Mouse (Mus musculus) embryonic facial prominence, embryonic 13.5 days (tissue): Measurements from ENCODE around the gene Kcnab1. TPM values are rescaled to one million over a fixed set of nuclear protein-coding genes. Genes with fewer than 3 reads are reported as not detected.

ENCODE experiments used
- ATAC-seq: fragments of 200-750 bp; cut with Nextera tagmentation; 2 replicates; pipeline ENCODE4 v1.8.0; 2017; ENCODE audit warnings: low read depth; ENCODE audit not compliant: insufficient number of reproducible peaks, insufficient read depth, low FRiP score, low TSS enrichment
- H3K27ac ChIP-seq: fragments of 300-500 bp; sonication (generic); 2 replicates; pipeline ENCODE4 v1.5.1; 2015; ENCODE audit warnings: moderate library complexity, mild to moderate bottlenecking, inconsistent platforms
- H3K27me3 ChIP-seq: fragments of 300-500 bp; sonication (generic); 2 replicates; pipeline ENCODE4 v1.6.1; 2015; ENCODE audit warnings: mild to moderate bottlenecking, inconsistent platforms
- H3K36me3 ChIP-seq: fragments of 300-500 bp; sonication (generic); 2 replicates; pipeline ENCODE4 v1.6.1; 2015; ENCODE audit warnings: mild to moderate bottlenecking, inconsistent platforms
- H3K4me1 ChIP-seq: fragments of 300-500 bp; sonication (generic); 2 replicates; pipeline ENCODE4 v1.6.1; 2015; ENCODE audit warnings: inconsistent platforms
- H3K4me2 ChIP-seq: fragments of 300-500 bp; sonication (generic); 2 replicates; pipeline ENCODE4 v1.6.1; 2015; ENCODE audit warnings: moderate library complexity, mild to moderate bottlenecking, inconsistent platforms
- H3K4me3 ChIP-seq: fragments of 300-500 bp; sonication (generic); 2 replicates; pipeline ENCODE4 v1.5.1; 2015; ENCODE audit warnings: mild to moderate bottlenecking, inconsistent platforms
- H3K9ac ChIP-seq: fragments of 300-500 bp; sonication (generic); 2 replicates; pipeline ENCODE4 v1.6.1; 2015; ENCODE audit warnings: mild to moderate bottlenecking, inconsistent platforms
- H3K9me3 ChIP-seq: fragments of 300-500 bp; sonication (generic); 2 replicates; pipeline ENCODE4 v1.6.1; 2016; ENCODE audit warnings: inconsistent platforms
- WGBS: fragments of 180-500 bp; shearing (Covaris S2); methylation state at CpG from one replicate; pipeline ENCODE4 v1.1.7; 2015; ENCODE audit warnings: mixed read lengths; 5-methylcytosine and 5-hydroxymethylcytosine counted together
- polyA plus RNA-seq: library from polyadenylated mRNA; unstranded; fragments of >200 nt; fragmentation: Nextera tagmentation; extraction: Ambion mirVana; gene quantifications from 2 replicates; pipeline ENCODE4 v1.2.1, GENCODE M21; 2015

The Kcnab1 gene
- polyA plus RNA-seq, 1 experiment from 2014 or later = 3.0 TPM

DNA sequence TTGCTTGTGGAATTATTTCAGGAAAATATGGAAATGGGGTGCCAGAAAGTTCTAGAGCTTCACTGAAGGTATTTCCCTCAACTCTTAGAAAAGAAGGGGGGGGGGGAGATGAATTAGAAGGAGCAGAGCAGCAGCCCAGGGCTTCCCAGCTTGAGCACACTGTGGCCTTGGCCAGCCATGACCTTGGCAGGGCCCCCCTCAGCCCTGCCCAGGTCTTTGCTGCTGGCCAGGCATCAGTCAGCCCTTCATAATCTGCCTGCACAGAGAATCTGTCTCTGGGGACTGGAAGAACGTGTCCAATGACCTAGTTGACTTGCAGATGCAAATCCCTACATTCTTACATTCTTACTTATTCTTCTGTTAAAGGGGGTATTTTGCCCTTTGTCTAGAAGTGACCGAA is 249.1 kb downstream of the Kcnab1 start:
- Histone ChIP-seq H3K27ac (no peak overlapping the region), H3K9me3 (no peaks in the 10 kb centered on the region), H3K9ac (no peak overlapping the region), H3K4me3 (no peak overlapping the region), H3K4me1 (0 out of 2 replicates have a peak, but pooled peaks cover under 1% of the 10 kb centered on the region), H3K36me3 (no peaks in the 10 kb centered on the region), H3K4me2 (no peak overlapping the region), H3K27me3 (no peaks in the 10 kb centered on the region)
- 59% methylated on average over 2 of the region's 2 CpGs for WGBS
- ATAC-seq = no peak

GRCm38 (mm10) chr3:65358841-65359240 is 249.7 kb downstream of the Kcnab1 start:
- no peak overlapping the region for H3K4me2 ChIP-seq
- no peaks in the 10 kb centered on the region for H3K36me3 ChIP-seq
- no peak overlapping the region for H3K4me3 ChIP-seq
- 83% methylated on average over 2 of the region's 2 CpGs for WGBS
- H3K9ac ChIP-seq = no peak overlapping the region
- no peak for ATAC-seq
- 0 out of 2 replicates have a peak, but pooled peaks cover 3% of the 10 kb centered on the region for H3K4me1 ChIP-seq
- no peaks in the 10 kb centered on the region for H3K27me3 ChIP-seq
- H3K9me3 ChIP-seq = no peaks in the 10 kb centered on the region
- H3K27ac ChIP-seq = no peak overlapping the region

DNA sequence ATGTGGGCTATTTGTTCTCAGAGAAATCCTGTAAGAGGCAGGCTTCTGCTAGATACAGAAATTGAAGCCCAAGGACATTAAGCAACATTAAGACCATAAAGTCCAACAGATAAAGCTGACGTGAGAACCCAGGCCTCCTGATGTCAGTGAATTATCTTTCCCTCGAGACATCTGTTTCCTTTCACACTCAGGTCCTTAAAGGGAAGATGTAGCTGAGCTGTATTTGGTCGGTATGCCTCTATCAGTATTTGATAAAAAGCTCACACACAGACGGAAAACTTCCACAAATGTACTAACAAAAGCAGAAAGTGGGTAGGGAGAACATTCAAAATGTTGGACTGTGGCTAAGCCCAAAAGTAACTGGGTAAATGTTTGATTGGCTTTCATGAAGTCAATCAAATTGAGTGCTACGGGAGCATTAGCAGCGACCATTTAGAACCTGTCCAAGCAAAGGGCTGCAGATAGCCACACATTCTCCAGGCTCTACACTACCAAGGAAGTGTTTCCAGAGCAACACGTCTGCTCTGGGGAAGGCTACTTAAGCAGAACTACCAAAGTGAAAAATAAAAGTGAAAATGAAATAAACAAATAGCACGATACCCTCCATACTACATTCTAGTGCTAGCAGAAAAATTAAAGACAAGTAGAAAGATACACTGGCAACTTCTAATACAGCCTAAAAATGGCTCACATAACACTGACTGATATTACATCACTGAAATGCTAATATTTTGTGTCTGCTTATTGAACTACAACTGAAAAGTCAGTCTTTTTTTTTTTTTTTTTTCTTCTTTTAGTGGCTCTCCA is 251.2 kb downstream of the Kcnab1 start:
- Histone ChIP-seq H3K36me3 (no peaks in the 10 kb centered on the region), H3K27ac (no peak overlapping the region), H3K9ac (no peak overlapping the region), H3K4me2 (no peak overlapping the region), H3K9me3 (no peaks in the 10 kb centered on the region), H3K4me1 (0 out of 2 replicates have a peak, but pooled peaks cover 7% of the 10 kb centered on the region), H3K27me3 (no peaks in the 10 kb centered on the region), H3K4me3 (no peak overlapping the region)
- 67% methylated on average over 8 of the region's 8 CpGs for WGBS
- ATAC-seq = no peak

DNA sequence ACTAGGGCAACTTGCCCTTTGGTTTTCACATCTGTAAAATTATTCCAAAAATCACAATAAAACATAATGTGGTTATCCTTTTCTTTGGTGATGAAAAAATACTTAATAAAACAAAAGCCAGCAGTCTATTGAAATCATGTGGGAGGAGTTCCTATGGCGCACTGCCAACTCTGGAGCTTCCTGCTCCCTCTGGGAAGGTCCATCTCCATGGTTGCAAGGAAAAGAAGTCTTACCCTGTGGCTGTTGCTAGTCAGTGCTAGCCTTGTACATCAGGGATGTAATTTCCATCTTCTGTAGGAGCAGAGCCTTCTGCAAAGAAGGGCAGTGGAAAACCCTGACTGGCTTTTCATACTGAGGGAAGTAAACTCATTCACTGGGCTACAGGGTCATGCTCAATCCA is 254.3 kb downstream of the Kcnab1 start:
- Histone ChIP-seq H3K27ac (no peak overlapping the region), H3K4me1 (0 out of 2 replicates have a peak, but pooled peaks cover 9% of the 10 kb centered on the region), H3K4me3 (no peak overlapping the region), H3K36me3 (peaks cover 7% of the 10 kb centered on the region; the same call in 1 of the 2 replicates), H3K9me3 (no peaks in the 10 kb centered on the region), H3K9ac (no peak overlapping the region), H3K4me2 (no peak overlapping the region), H3K27me3 (no peaks in the 10 kb centered on the region)
- ATAC-seq = no peak
- 93% methylated on average over 1 of the region's 1 CpGs for WGBS

GRCm38 (mm10) chr3:65365184-65365583 is 256.0 kb downstream of the Kcnab1 start:
- no peak overlapping the region for H3K4me3 ChIP-seq
- peaks cover 12% of the 10 kb centered on the region for H3K36me3 ChIP-seq
- H3K4me1 ChIP-seq = 0 out of 2 replicates have a peak, but pooled peaks cover 9% of the 10 kb centered on the region
- WGBS = 49% methylated on average over 6 of the region's 6 CpGs
- no peak overlapping the region for H3K27ac ChIP-seq
- ATAC-seq = no peak
- H3K9me3 ChIP-seq = no peaks in the 10 kb centered on the region
- no peaks in the 10 kb centered on the region for H3K27me3 ChIP-seq
- no peak overlapping the region for H3K4me2 ChIP-seq
- H3K9ac ChIP-seq = no peak overlapping the region

GRCm38 (mm10) chr3:65365921-65366710 is 256.9 kb downstream of the Kcnab1 start:
- Histone ChIP-seq H3K27me3 (no peaks in the 10 kb centered on the region), H3K9ac (no peak overlapping the region), H3K27ac (no peak overlapping the region), H3K4me1 (0 out of 2 replicates have a peak, but pooled peaks cover 9% of the 10 kb centered on the region), H3K4me3 (no peak overlapping the region), H3K9me3 (no peaks in the 10 kb centered on the region), H3K36me3 (peaks cover 18% of the 10 kb centered on the region), H3K4me2 (no peak overlapping the region)
- 86% methylated on average over 10 of the region's 10 CpGs for WGBS
- ATAC-seq = no peak

GRCm38 (mm10) chr3:65367944-65368343 is 258.8 kb downstream of the Kcnab1 start:
- no peak overlapping the region for H3K4me3 ChIP-seq
- H3K36me3 ChIP-seq = peaks cover 31% of the 10 kb centered on the region
- no peaks in the 10 kb centered on the region for H3K27me3 ChIP-seq
- no peak overlapping the region for H3K27ac ChIP-seq
- 0 out of 2 replicates have a peak, but pooled peaks cover 9% of the 10 kb centered on the region for H3K4me1 ChIP-seq
- H3K4me2 ChIP-seq = no peak overlapping the region
- no peak for ATAC-seq
- H3K9me3 ChIP-seq = no peaks in the 10 kb centered on the region
- H3K9ac ChIP-seq = no peak overlapping the region
- WGBS = 54% methylated on average over 4 of the region's 4 CpGs

DNA sequence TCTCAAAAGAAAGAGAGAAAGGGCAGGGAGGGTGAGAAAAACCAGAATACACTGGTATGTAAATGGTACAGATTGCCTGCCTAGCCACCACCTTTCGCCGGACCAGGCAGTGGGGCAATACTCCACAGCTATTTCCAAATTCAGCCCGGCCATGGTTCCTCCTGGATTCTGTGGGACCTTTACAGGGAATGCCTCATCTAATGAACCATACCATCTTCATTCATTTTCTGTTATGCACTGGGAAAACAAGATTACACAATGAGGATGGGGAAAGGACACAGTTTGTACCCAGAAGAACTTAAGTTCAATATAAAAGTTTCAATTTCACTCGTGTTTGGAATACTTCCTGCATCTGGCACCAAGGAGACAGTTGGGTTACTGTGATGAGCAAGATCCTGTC is 263.4 kb downstream of the Kcnab1 start:
- Histone ChIP-seq H3K9ac (no peak overlapping the region), H3K36me3 (peaks cover 45% of the 10 kb centered on the region), H3K9me3 (no peaks in the 10 kb centered on the region), H3K4me2 (no peak overlapping the region), H3K27ac (no peak overlapping the region), H3K4me3 (no peak overlapping the region), H3K27me3 (no peaks in the 10 kb centered on the region), H3K4me1 (no peaks in the 10 kb centered on the region)
- WGBS = 86% methylated on average over 4 of the region's 4 CpGs
- no peak for ATAC-seq

DNA sequence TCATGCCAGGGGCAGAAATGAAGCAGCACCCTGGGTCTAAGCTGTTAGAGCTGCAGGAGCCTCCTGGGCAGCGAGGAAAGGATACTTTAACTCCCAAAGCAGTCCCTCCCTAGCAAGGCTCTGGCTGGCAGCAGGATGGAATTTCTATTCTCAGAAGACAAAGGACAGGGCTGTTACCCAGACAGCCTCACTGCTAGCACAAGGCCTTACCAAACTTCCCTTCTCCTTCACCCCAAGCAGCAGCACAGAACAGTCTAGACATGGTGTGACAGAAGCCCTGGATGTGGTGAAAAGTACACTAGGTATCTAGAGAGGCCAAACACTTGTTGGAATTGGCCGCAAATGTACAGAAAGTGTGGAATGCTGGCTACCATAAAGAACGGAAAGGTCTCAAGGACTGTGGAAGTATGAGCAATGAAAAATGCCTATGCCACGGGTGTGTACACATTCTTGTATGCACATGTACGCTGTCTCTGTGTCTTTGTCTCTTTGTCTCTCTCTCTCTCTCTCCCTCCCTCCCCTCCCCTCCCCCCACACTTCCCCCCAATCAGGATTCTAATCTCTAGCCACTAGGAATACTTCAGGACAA is 264.5 kb downstream of the Kcnab1 start:
- WGBS = 76% methylated on average over 5 of the region's 5 CpGs
- no peak overlapping the region for H3K9ac ChIP-seq

GRCm38 (mm10) chr3:65374729-65375128 is 265.5 kb downstream of the Kcnab1 start:
- Histone ChIP-seq H3K9ac (no peak overlapping the region), H3K9me3 (no peaks in the 10 kb centered on the region), H3K36me3 (peaks cover 52% of the 10 kb centered on the region), H3K4me2 (no peak overlapping the region), H3K4me1 (no peaks in the 10 kb centered on the region), H3K4me3 (no peak overlapping the region), H3K27me3 (no peaks in the 10 kb centered on the region), H3K27ac (no peak overlapping the region)
- 45% methylated on average over 3 of the region's 3 CpGs for WGBS
- no peak for ATAC-seq

More for the DNA sequence above, 264.5 kb downstream of the Kcnab1 start:
- Histone ChIP-seq H3K27ac (no peak overlapping the region), H3K36me3 (peaks cover 45% of the 10 kb centered on the region), H3K27me3 (no peaks in the 10 kb centered on the region), H3K4me1 (no peaks in the 10 kb centered on the region), H3K4me3 (no peak overlapping the region), H3K9me3 (no peaks in the 10 kb centered on the region), H3K4me2 (no peak overlapping the region)
- ATAC-seq = no peak

GRCm38 (mm10) chr3:65378724-65379123 is 269.5 kb downstream of the Kcnab1 start:
- Histone ChIP-seq H3K9ac (no peak overlapping the region), H3K4me3 (no peak overlapping the region), H3K4me1 (no peaks in the 10 kb centered on the region), H3K27ac (no peak overlapping the region), H3K9me3 (no peaks in the 10 kb centered on the region), H3K4me2 (no peak overlapping the region), H3K27me3 (no peaks in the 10 kb centered on the region), H3K36me3 (peaks cover 57% of the 10 kb centered on the region)
- no peak for ATAC-seq
